Mouse (Mus musculus) E14TG2a.4 (cell line): Measurements from ENCODE around the gene Prom1.

Experiments
- H3K27me3 ChIP-seq: 2 replicates; pipeline ENCODE4 v1.6.1; 2014; ENCODE audit warnings: low read length, control low read depth; ENCODE audit not compliant: insufficient read depth
- H3K36me3 ChIP-seq: 2 replicates; pipeline ENCODE4 v1.6.1; 2014; ENCODE audit warnings: low read length, control low read depth; ENCODE audit not compliant: insufficient read depth
- H3K4me1 ChIP-seq: replicated peaks from 2 replicates; pipeline ENCODE4 v1.6.1; 2014; ENCODE audit warnings: low read depth, low read length, control low read depth
- H3K4me3 ChIP-seq: replicated peaks from 2 replicates; pipeline ENCODE4 v1.5.1; 2014; ENCODE audit warnings: mild to moderate bottlenecking, low read length
- H3K9me3 ChIP-seq: 2 replicates; pipeline ENCODE4 v1.6.1; 2014; ENCODE audit warnings: low read length, control low read depth
- CTCF ChIP-seq: conservative IDR thresholded peaks from 2 replicates; pipeline ENCODE4 v1.5.1; 2014; ENCODE audit warnings: low read length
- NANOG ChIP-seq: IDR thresholded peaks from 2 replicates; pipeline ENCODE4 v1.6.1; 2014; ENCODE audit warnings: borderline replicate concordance, low read length, mixed read lengths
- POU5F1 ChIP-seq: IDR thresholded peaks from 2 replicates; pipeline ENCODE4 v1.6.1; 2014; ENCODE audit warnings: low read length, borderline replicate concordance

Prom1 gene

GRCm38 (mm10) chr5:44058258-44058657 is 43.6 kb downstream of the Prom1 start:
- Histone ChIP-seq H3K36me3 (no peaks in the 10 kb centered on the region), H3K4me3 (no peak overlapping the region), H3K9me3 (no peaks in the 10 kb centered on the region), H3K27me3 (no peaks in the 10 kb centered on the region), H3K4me1 (peaks cover 6% of the 10 kb centered on the region)
- no peak for TF ChIP-seq NANOG
- no peak for TF ChIP-seq POU5F1
- no peak for TF ChIP-seq CTCF

GRCm38 (mm10) chr5:44050213-44050612 is 51.6 kb downstream of the Prom1 start:
- no peak overlapping the region for H3K4me3 ChIP-seq
- H3K27me3 ChIP-seq: no peaks in the 10 kb centered on the region
- TF ChIP-seq NANOG (no peak), CTCF (no peak), POU5F1 (no peak)
- no peaks in the 10 kb centered on the region for H3K36me3 ChIP-seq
- no peaks in the 10 kb centered on the region for H3K9me3 ChIP-seq
- peaks cover 8% of the 10 kb centered on the region for H3K4me1 ChIP-seq

- H3K4me1 ChIP-seq: peaks cover 8% of the 10 kb centered on the region
- TF ChIP-seq POU5F1 (no peak), NANOG (no peak), CTCF (no peak)
- H3K27me3 ChIP-seq: no peaks in the 10 kb centered on the region
Measured at GRCm38 (mm10) chr5:44049395-44049976, 52.3 kb downstream of the Prom1 start.

GRCm38 (mm10) chr5:44048568-44049363 is 53.1 kb downstream of the Prom1 start:
- Histone ChIP-seq H3K4me1 (peaks cover 8% of the 10 kb centered on the region), H3K36me3 (no peaks in the 10 kb centered on the region), H3K27me3 (no peaks in the 10 kb centered on the region), H3K4me3 (no peak overlapping the region), H3K9me3 (no peaks in the 10 kb centered on the region)
- TF ChIP-seq CTCF: peak; percentile 82
- TF ChIP-seq POU5F1: no peak
- TF ChIP-seq NANOG: no peak

More at GRCm38 (mm10) chr5:44049395-44049976, 52.3 kb downstream of the Prom1 start:
- Histone ChIP-seq H3K36me3 (no peaks in the 10 kb centered on the region), H3K9me3 (no peaks in the 10 kb centered on the region), H3K4me3 (no peak overlapping the region)

GRCm38 (mm10) chr5:44041725-44042124 is 60.1 kb downstream of the Prom1 start:
- Histone ChIP-seq H3K9me3 (no peaks in the 10 kb centered on the region), H3K36me3 (no peaks in the 10 kb centered on the region), H3K4me1 (no peaks in the 10 kb centered on the region), H3K4me3 (no peak overlapping the region), H3K27me3 (no peaks in the 10 kb centered on the region)
- no peak for TF ChIP-seq CTCF
- no peak for TF ChIP-seq NANOG
- no peak for TF ChIP-seq POU5F1

GRCm38 (mm10) chr5:44041056-44041455 is 60.8 kb downstream of the Prom1 start:
- Histone ChIP-seq H3K36me3 (no peaks in the 10 kb centered on the region), H3K4me1 (no peaks in the 10 kb centered on the region), H3K27me3 (no peaks in the 10 kb centered on the region), H3K4me3 (no peak overlapping the region), H3K9me3 (no peaks in the 10 kb centered on the region)
- TF ChIP-seq POU5F1 (no peak), NANOG (no peak), CTCF (no peak)

GRCm38 (mm10) chr5:43998295-43998989 is 103.4 kb downstream of the Prom1 start:
- Histone ChIP-seq H3K36me3 (no peaks in the 10 kb centered on the region), H3K27me3 (0 out of 2 replicates have a peak, but pooled peaks cover 3% of the 10 kb centered on the region), H3K4me1 (no peaks in the 10 kb centered on the region), H3K4me3 (no peak overlapping the region), H3K9me3 (no peaks in the 10 kb centered on the region)
- no peak for TF ChIP-seq POU5F1
- no peak for TF ChIP-seq CTCF
- no peak for TF ChIP-seq NANOG

GRCm38 (mm10) chr5:43997626-43998025 is 104.2 kb downstream of the Prom1 start:
- no peaks in the 10 kb centered on the region for H3K9me3 ChIP-seq
- 0 out of 2 replicates have a peak, but pooled peaks cover 3% of the 10 kb centered on the region for H3K27me3 ChIP-seq
- H3K36me3 ChIP-seq: no peaks in the 10 kb centered on the region
- no peak overlapping the region for H3K4me3 ChIP-seq
- TF ChIP-seq NANOG (no peak), POU5F1 (no peak), CTCF (no peak)
- H3K4me1 ChIP-seq: no peaks in the 10 kb centered on the region
